Mouse (Mus musculus) R1 (cell line): ENCODE measurements around the gene Tnfrsf13b.

Experiments used
- DNase-seq: peaks from one replicate; pipeline ENCODE4 v3.0.0-alpha.2; 2018; ENCODE audit warnings: low read depth, low spot score

Tnfrsf13b gene

DNA sequence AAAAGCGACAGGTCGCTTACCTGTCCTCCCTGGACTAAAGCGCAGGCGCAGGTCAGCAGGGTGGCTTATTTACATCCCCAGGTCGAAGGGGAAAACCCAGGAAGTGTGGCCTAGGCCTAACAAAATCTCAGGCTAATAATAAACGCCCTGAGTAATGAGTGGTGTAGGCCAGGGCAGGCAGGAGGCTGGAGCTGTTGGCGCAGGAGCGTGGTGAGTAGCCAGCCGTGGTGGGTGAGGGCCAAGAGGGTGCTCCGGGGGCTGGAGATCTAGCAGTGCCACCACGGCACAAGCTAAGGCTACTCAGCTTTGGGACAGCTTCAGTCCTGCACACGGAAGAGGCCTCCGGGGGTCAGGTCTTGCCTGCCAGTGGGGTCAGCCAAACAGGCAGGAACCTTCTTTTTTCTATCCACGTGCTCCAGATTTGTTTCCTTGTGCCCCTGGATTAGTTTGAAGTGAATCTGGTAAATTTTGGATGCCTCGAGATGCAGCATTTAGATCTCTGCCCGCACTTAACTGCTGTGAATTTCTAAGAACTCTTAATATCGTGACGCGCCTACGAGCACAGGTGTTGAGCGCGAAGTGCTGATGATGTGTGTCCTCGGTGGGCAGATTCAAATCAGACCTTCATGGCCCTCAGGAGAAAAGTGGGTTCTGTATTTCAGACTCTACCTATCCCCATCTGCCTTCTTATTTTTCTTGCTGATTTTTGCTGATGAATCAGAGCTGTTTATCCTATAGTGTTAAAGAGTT, at the start of gene Tnfrsf13b:
Gene Tnfrsf13b (plus strand): TSS at position 150 of the 750 bp plus-strand sequence.
- DNase-seq: no peak

DNA sequence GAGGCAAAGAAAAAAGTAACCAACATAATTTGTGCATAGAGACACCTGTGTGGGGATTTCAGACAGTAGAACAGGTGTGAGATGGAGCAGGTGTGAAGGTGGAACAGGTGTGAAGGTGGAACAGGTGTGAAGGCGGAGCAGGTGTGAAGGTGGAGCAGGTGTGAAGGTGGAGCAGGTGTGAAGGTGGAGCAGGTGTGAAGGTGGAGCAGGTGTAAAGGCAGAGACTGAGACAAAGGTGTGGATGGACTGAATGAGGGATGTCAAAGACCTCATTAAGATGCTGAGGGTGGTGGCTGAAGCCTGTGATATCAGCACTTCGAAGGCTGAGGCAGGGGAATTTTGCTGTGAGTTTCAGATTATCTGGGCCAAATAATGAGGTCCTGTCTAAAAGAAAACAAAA, 44.9 kb upstream of the Tnfrsf13b start:
- no peak for DNase-seq

DNA sequence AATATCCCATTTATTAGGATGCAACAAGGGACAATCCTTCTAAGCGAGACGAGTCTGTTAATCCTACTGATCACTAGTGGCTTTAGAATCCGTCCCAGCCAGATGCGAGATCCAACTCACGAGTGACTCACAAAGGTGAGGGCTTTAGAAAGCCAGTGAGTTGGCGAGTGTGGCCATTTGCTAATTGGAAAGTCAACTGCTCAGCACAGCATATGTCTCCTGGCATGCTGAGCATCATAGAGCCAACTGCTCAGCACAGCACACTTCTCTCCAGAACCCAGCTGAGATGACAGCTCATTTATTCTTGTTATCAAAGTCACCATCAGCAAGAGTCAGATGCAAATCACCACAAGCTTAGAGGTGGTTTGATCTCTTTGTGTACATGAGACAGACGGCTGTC, 36.4 kb upstream of the Tnfrsf13b start:
- DNase-seq: no peak

- DNase-seq: peak; percentile 23
These were observed 35.4 kb upstream of the Tnfrsf13b start for GRCm38 (mm10) chr11:61091192-61091591.

GRCm38 (mm10) chr11:61091642-61092262, 34.8 kb upstream of the Tnfrsf13b start:
- DNase-seq: peak; percentile 71

GRCm38 (mm10) chr11:61098046-61098445, 28.5 kb upstream of the Tnfrsf13b start:
- DNase-seq: no peak

GRCm38 (mm10) chr11:61102397-61103339, 23.9 kb upstream of the Tnfrsf13b start:
- peak; percentile 48 for DNase-seq

DNA sequence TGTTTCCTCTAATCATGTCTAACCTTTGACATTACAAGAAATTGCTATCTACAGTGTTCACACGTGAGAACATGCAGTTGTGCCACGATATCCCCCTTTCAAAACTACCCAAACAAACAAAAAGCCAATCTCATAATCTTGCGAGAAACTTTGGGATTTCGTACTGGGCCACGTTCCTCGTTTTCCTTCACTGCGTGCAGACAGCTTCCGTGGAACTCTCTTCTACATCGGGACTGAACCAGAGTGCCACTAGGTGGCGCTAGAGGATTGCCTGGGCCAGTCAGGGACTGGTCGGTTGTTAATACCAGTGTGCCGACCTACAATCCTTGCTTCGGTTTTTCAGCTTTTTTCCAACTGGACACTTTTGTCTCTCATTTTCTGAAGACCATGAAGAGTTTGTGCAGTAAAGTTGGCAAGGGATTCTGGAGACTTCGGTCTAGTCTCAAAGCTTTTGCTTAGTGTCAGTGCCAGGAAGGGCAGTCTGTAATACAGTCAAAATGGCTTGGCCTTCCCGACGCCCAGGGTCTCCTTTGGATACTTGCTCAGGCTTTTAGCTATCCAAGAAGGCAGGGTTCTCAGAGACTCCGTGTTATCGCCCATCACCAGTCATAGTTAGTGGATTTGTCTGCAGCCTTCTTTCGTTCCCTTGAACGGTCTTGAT, 22.2 kb upstream of the Tnfrsf13b start:
- peak; percentile 91 for DNase-seq

GRCm38 (mm10) chr11:61108911-61109361, 17.6 kb upstream of the Tnfrsf13b start:
- no peak for DNase-seq

DNA sequence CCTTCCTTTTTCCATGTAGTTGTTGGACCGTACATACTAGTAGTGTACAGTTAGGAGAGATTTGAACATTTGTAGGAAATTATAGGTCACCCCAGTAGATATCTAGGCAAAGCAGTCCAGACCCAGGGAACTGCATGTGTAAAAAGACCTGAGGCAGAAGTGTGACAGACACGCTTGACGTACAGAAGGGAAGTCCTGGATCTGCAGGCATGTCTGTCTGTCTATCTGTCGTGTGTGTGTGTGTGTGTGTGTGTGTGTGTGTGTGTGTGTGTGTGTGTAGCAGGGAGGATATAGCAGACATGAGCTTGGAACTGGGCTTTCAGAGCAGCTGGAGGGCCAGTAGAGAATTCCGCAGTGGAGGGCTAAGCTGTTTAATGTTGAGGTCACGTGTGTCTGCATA, 16.8 kb upstream of the Tnfrsf13b start:
- no peak for DNase-seq

GRCm38 (mm10) chr11:61110113-61110512, 16.4 kb upstream of the Tnfrsf13b start:
- DNase-seq: no peak

DNA sequence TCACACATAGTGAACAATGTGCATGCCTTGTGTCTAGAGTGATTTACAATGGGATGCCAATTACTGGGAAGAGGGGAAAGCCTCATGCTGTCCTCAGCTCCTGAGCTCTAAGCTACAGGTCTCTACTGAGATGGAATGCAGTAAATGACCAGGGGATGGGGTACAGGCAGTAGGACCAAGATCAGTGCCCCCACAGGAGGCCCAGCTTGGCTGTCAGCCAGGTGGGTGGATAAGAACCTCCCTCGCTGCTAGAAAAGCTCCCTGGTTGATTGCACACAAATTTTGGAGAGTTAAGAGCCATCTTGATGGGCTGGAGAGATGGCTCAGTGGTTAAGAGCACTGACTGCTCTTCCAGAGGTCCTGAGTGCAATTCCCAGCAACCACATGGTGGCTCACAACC, 15.6 kb upstream of the Tnfrsf13b start:
- no peak for DNase-seq

GRCm38 (mm10) chr11:61111472-61111871, 15.1 kb upstream of the Tnfrsf13b start:
- DNase-seq: no peak

- no peak for DNase-seq
These were observed 14.1 kb upstream of the Tnfrsf13b start for GRCm38 (mm10) chr11:61112323-61112995.

DNA sequence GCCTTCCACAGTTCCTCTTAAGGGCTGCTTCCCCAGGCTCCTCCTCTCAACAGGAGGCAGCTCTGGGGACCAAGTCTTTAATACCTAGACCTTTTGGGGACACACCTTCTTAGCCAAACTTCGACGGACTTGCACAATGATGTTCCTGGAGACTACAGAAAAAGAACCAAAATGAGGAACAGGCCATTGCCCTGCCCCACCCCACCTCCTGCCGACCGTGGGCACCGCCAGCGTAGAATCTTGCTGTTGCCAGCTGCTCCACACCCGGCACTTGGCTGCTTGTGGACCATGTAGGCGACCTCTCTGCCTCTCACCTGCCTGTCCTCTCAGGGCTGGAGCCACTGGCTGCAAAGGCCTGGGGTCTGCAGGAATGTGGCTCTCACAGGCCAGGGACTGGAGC, 10.3 kb upstream of the Tnfrsf13b start:
- no peak for DNase-seq

DNA sequence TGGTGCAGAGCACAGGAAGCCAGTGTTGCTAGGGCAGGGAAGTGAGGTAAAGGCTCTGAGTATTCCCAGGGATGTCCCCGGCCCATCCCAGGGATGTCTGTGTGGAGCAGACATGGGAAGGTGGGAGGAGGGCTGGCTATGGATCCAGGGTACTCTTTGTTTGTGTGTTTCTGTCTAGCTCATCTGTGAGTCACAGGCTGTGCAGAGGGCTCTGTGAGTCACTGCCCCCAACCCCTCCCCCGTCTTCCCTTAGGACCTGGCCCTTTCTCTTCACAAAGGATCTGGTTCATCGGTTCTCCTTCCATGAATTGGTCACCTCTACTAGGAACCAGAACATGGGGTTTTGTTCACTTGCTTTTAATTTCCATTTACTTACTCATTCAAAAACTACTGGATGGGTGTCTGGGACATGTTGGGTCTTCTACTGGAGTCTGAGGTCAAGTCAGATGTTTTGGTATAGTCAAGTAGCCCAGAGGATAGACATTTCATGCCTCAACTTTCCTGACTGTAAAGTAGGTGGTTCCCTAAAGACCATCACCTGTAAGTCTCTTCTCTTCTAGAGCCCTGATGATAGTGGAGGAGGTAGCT, 6.5 kb upstream of the Tnfrsf13b start:
- no peak for DNase-seq

DNA sequence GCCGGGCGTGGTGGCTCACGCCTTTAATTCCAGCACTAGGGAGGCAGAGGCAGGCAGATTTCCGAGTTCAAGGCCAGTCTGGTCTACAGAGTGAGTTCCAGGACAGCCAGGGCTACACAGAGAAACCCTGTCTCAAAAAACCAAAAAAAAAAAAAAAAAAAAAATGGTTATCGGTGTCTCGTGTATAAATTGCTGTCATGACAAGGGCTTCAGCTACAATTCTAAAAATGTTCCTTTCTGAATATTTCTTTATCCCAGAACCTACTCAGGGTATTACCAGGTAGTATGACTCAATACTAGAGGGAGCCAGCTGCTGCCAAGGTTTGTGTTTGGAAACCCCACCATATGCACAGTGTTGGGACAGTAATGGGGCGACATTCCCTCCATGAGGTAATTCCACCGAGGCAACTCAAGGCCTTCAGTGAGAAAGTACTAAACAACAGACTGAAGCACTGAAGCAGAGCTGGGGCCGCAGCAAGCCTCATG, 4.2 kb upstream of the Tnfrsf13b start:
- DNase-seq: no peak

DNA sequence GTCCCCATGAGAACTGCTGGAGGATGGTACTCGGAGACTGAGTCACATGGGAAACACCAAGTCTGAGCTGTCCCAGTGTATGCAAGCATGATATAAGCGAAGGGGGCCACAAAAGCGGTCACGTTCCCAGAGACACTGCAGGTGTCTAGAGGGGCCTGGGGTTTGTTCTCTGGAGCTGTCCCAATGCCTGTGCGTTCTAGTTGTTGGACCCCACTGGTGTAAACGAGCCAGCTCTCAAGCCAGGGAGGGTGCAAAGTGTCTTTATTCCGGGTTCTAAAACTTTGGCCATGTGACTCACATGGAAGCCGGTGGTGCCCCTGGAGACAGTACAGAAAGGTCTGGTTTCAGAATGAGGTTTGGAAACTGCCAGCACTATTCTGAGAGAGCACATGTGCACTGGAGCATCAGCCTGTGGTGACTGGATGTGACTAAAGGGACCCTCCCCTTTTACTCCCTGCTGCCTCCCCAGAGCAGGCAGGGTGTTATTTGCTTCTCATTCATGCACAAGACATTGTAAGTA, 3.7 kb upstream of the Tnfrsf13b start:
- no peak for DNase-seq

- no peak for DNase-seq
These were observed 2.7 kb upstream of the Tnfrsf13b start for GRCm38 (mm10) chr11:61123886-61124285.

GRCm38 (mm10) chr11:61125970-61126369, 585 bp upstream of the Tnfrsf13b start:
- no peak for DNase-seq
